16 mouse cellular contexts compared by ENCODE assay signal in the genomic region with DNA sequence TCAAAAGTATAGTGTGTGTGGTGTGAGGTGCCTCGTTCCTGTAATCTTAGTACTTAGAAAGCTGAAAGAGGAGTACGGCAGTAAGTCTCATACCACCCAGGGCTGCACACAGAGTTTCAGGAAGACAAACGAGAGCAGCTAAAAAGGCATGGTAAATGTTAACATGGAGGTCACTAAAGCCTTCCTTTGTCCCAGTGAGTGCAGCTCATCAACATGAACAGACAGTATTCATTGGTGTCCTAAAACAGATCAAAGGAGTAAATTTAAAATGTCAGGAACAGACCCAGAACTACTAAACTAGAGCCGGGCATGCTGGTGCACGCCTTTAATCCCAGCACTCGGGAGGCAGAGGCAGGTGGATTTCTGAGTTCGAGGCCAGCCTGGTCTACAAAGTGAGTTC.
"Had no signal": no experiment of that assay in that cellular context is flagged by ENCODE, and none has a peak within 500 bp of the region (broad histone marks: within the 10 kb centered on the region; RNA-seq: fewer than 3 reads in every experiment).

No protein-coding gene starts in this region.

- DNase-seq: lung, adult 18-20 months; lung, embryonic 14.5 days; lung, postnatal 10 days; lung, postnatal 4 days; midbrain, embryonic 14.5 days; right cerebral cortex, postnatal 14 days; thymus, adult 2 months; thymus, postnatal 25 days; thymus, postnatal 4 days had no signal

- H3K4me2 ChIP-seq: lung, embryonic 14.5 days; midbrain, embryonic 12.5 days; neural tube, embryonic 13.5 days; stomach, embryonic 15.5 days had no signal

- H3K27ac ChIP-seq: midbrain, embryonic 10.5 days; midbrain, embryonic 12.5 days; neural tube, embryonic 13.5 days; stomach, embryonic 15.5 days; stomach, postnatal 0 days had no signal

- H3K27me3 ChIP-seq: midbrain, embryonic 12.5 days; neural tube, embryonic 13.5 days; stomach, embryonic 15.5 days had no signal

- H3K4me3 ChIP-seq: midbrain, embryonic 10.5 days; midbrain, embryonic 12.5 days; myocyte; neural tube, embryonic 13.5 days; stomach, embryonic 15.5 days had no signal

- ATAC-seq: midbrain, embryonic 16.5 days had no signal

- H3K4me1 ChIP-seq: midbrain, embryonic 10.5 days; midbrain, embryonic 12.5 days; neural tube, embryonic 13.5 days; stomach, embryonic 15.5 days had no signal

- H3K9me3 ChIP-seq: midbrain, embryonic 10.5 days; midbrain, embryonic 12.5 days; neural tube, embryonic 13.5 days; stomach, embryonic 15.5 days had no signal

- H3K9ac ChIP-seq: lung, embryonic 14.5 days; midbrain, embryonic 12.5 days; neural tube, embryonic 13.5 days; stomach, embryonic 15.5 days had no signal
